Mouse (Mus musculus) splenic B cell, adult 2 months (primary cell): ENCODE data around the gene Antxr1.
A peak's percentile ranks its signal among the peaks of the same experiment; 100 is the strongest.

Experiments
- DNase-seq: peaks from one replicate; pipeline ENCODE4 v3.0.0-alpha.2; 2011; ENCODE audit warnings: low read depth, low spot score
- H3K27me3 ChIP-seq: 2 replicates; pipeline ENCODE4 v1.6.1; 2012; ENCODE audit warnings: mild to moderate bottlenecking, low read length, moderate library complexity, mixed read lengths; ENCODE audit not compliant: control insufficient read depth, poor library complexity, insufficient read depth, severe bottlenecking
- H3K36me3 ChIP-seq: 2 replicates; pipeline ENCODE4 v1.6.1; 2012; ENCODE audit warnings: mild to moderate bottlenecking, low read length, moderate library complexity, mixed read lengths; ENCODE audit not compliant: control insufficient read depth, poor library complexity, insufficient read depth, severe bottlenecking

Gene Antxr1

GRCm38 (mm10) chr6:87274779-87275178, 60.8 kb downstream of the Antxr1 start:
- peak; percentile 46 for DNase-seq
- Histone ChIP-seq H3K36me3 (no peaks in the 10 kb centered on the region), H3K27me3 (no peaks in the 10 kb centered on the region)

- Histone ChIP-seq H3K36me3 (no peaks in the 10 kb centered on the region), H3K27me3 (no peaks in the 10 kb centered on the region)
- DNase-seq: no peak
Observed at GRCm38 (mm10) chr6:87273791-87274190, 61.8 kb downstream of the Antxr1 start.

- DNase-seq: no peak
- Histone ChIP-seq H3K36me3 (no peaks in the 10 kb centered on the region), H3K27me3 (no peaks in the 10 kb centered on the region)
Observed at GRCm38 (mm10) chr6:87273141-87273540, 62.5 kb downstream of the Antxr1 start.

- Histone ChIP-seq H3K27me3 (no peaks in the 10 kb centered on the region), H3K36me3 (no peaks in the 10 kb centered on the region)
- no peak for DNase-seq
Observed at GRCm38 (mm10) chr6:87272202-87272601, 63.4 kb downstream of the Antxr1 start.

GRCm38 (mm10) chr6:87270452-87270851, 65.2 kb downstream of the Antxr1 start:
- Histone ChIP-seq H3K36me3 (no peaks in the 10 kb centered on the region), H3K27me3 (no peaks in the 10 kb centered on the region)
- DNase-seq: no peak

GRCm38 (mm10) chr6:87269950-87270349, 65.7 kb downstream of the Antxr1 start:
- H3K36me3 ChIP-seq: no peaks in the 10 kb centered on the region
- no peaks in the 10 kb centered on the region for H3K27me3 ChIP-seq
- DNase-seq: no peak

- Histone ChIP-seq H3K36me3 (no peaks in the 10 kb centered on the region), H3K27me3 (no peaks in the 10 kb centered on the region)
- no peak for DNase-seq
Observed at GRCm38 (mm10) chr6:87262666-87263065, 73.0 kb downstream of the Antxr1 start.

- DNase-seq: no peak
- H3K27me3 ChIP-seq: no peaks in the 10 kb centered on the region
Observed at GRCm38 (mm10) chr6:87258976-87259375, 76.6 kb downstream of the Antxr1 start.

GRCm38 (mm10) chr6:87257981-87258775, 77.4 kb downstream of the Antxr1 start:
- H3K36me3 ChIP-seq: no peaks in the 10 kb centered on the region
- DNase-seq: peak; percentile 8

More at GRCm38 (mm10) chr6:87258976-87259375, 76.6 kb downstream of the Antxr1 start:
- no peaks in the 10 kb centered on the region for H3K36me3 ChIP-seq

GRCm38 (mm10) chr6:87257471-87257870, 78.2 kb downstream of the Antxr1 start:
- Histone ChIP-seq H3K27me3 (no peaks in the 10 kb centered on the region), H3K36me3 (no peaks in the 10 kb centered on the region)
- DNase-seq: no peak

More at GRCm38 (mm10) chr6:87257981-87258775, 77.4 kb downstream of the Antxr1 start:
- no peaks in the 10 kb centered on the region for H3K27me3 ChIP-seq

- DNase-seq: peak; percentile 65
Observed at GRCm38 (mm10) chr6:87255668-87256067, 80.0 kb downstream of the Antxr1 start.

GRCm38 (mm10) chr6:87254756-87255155, 80.9 kb downstream of the Antxr1 start:
- H3K27me3 ChIP-seq: no peaks in the 10 kb centered on the region
- no peaks in the 10 kb centered on the region for H3K36me3 ChIP-seq
- peak; percentile 27 for DNase-seq

More at GRCm38 (mm10) chr6:87255668-87256067, 80.0 kb downstream of the Antxr1 start:
- H3K36me3 ChIP-seq: no peaks in the 10 kb centered on the region
- H3K27me3 ChIP-seq: no peaks in the 10 kb centered on the region

GRCm38 (mm10) chr6:87251716-87252115, 83.9 kb downstream of the Antxr1 start:
- H3K27me3 ChIP-seq: no peaks in the 10 kb centered on the region
- H3K36me3 ChIP-seq: no peaks in the 10 kb centered on the region
- no peak for DNase-seq

GRCm38 (mm10) chr6:87250701-87251100, 84.9 kb downstream of the Antxr1 start:
- DNase-seq: no peak
- no peaks in the 10 kb centered on the region for H3K36me3 ChIP-seq
- no peaks in the 10 kb centered on the region for H3K27me3 ChIP-seq

GRCm38 (mm10) chr6:87248226-87248834, 87.3 kb downstream of the Antxr1 start:
- DNase-seq: no peak
- Histone ChIP-seq H3K27me3 (no peaks in the 10 kb centered on the region), H3K36me3 (no peaks in the 10 kb centered on the region)
